ENCODE assay signal across 9 mouse cellular contexts in the genomic region with DNA sequence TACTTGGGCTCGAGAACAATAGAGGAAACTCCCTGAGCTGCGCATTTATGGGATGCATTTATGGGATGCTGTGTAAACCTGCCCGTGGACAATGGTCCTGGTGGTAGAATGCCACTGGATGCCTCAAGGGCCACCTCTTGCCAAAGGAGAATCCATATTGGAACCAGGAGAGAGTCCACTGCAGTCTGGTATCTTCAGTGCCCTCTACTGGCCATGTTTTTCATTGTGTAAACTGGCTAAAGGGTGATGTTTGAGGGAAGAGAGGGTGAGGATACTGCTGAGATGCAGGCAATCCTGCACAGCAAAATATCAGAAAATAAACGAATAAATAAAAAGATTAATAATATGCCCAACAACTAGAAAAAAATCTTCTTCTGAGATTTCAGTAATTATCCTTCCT.
DNase-seq lines count a peak whose midpoint lies in the region; ATAC-seq and TF ChIP-seq lines count a peak whose summit lies in the region.
"Had no signal": no experiment of that assay in that cellular context is flagged by ENCODE, and none has a peak within 500 bp of the region (broad histone marks: within the 10 kb centered on the region; RNA-seq: fewer than 3 reads in every experiment).

No protein-coding gene starts in this region.

- WGBS in midbrain, embryonic 14.5 days = 74% methylated on average over 4 of the region's 4 CpGs
- WGBS in midbrain, embryonic 16.5 days = 75% methylated on average over 4 of the region's 4 CpGs

- H3K27me3 ChIP-seq in midbrain, embryonic 14.5 days (ENCODE audit: control insufficient read depth, insufficient read depth, low read length) = no peaks in the 10 kb centered on the region
- H3K27me3 ChIP-seq in midbrain, embryonic 16.5 days (ENCODE audit: control insufficient read depth, insufficient read depth, low read depth, low read length) = no peaks in the 10 kb centered on the region
- H3K27me3 ChIP-seq: hindbrain, embryonic 15.5 days had no signal

- peak; percentile 43; the same call in 1 of the 2 replicates for TF ChIP-seq CTCF in brain, embryonic 14.5 days (IDR thresholded peaks at IDR 0.05; ENCODE audit: borderline replicate concordance, extremely low read depth, insufficient read depth, insufficient read length)

- H3K4me1 ChIP-seq in midbrain, embryonic 14.5 days (ENCODE audit: control insufficient read depth, insufficient read depth, low read length) = no peaks in the 10 kb centered on the region
- H3K4me1 ChIP-seq in midbrain, embryonic 16.5 days (ENCODE audit: control insufficient read depth, insufficient read depth, low read length) = no peaks in the 10 kb centered on the region
- H3K4me1 ChIP-seq: hindbrain, embryonic 15.5 days had no signal

- TF ChIP-seq POLR2A in brain, embryonic 14.5 days (IDR thresholded peaks at IDR 0.05; ENCODE audit: borderline replicate concordance, extremely low read depth, insufficient read depth, insufficient read length, poor library complexity, severe bottlenecking) = no peak

- H3K4me2 ChIP-seq in midbrain, embryonic 14.5 days (ENCODE audit: low read length) = no peak overlapping the region
- no peak overlapping the region for H3K4me2 ChIP-seq in midbrain, embryonic 16.5 days (ENCODE audit: low read length)
- H3K4me2 ChIP-seq: hindbrain, embryonic 15.5 days had no signal

- intact Hi-C loops in heart, postnatal 10 days (cut with DNase I) = no loop called here
- intact Hi-C loops in heart, postnatal 36 days (cut with DNase I) = loop anchor here (10.0 kb wide), 2 partner anchors 356 to 364 kb away; a partner anchor contains a TSS

- H3K9me3 ChIP-seq in midbrain, embryonic 14.5 days (ENCODE audit: control insufficient read depth, low read length) = no peaks in the 10 kb centered on the region
- no peaks in the 10 kb centered on the region for H3K9me3 ChIP-seq in midbrain, embryonic 16.5 days (replicated peaks; ENCODE audit: control insufficient read depth, low read length, poor library complexity, severe bottlenecking)
- H3K9me3 ChIP-seq: hindbrain, embryonic 15.5 days had no signal

- H3K27ac ChIP-seq in midbrain, embryonic 14.5 days (replicated peaks; ENCODE audit: low read depth, low read length) = no peak overlapping the region
- no peak overlapping the region for H3K27ac ChIP-seq in midbrain, embryonic 16.5 days (ENCODE audit: low read length)
- H3K27ac ChIP-seq: hindbrain, embryonic 15.5 days had no signal

- H3K9ac ChIP-seq in midbrain, embryonic 14.5 days (replicated peaks; ENCODE audit: low read length) = no peak overlapping the region
- no peak overlapping the region for H3K9ac ChIP-seq in midbrain, embryonic 16.5 days (ENCODE audit: low read depth, low read length)
- H3K9ac ChIP-seq: hindbrain, embryonic 15.5 days had no signal

- H3K36me3 ChIP-seq in midbrain, embryonic 14.5 days (ENCODE audit: control insufficient read depth, insufficient read depth, low read length) = no peaks in the 10 kb centered on the region
- H3K36me3 ChIP-seq in midbrain, embryonic 16.5 days (ENCODE audit: control insufficient read depth, insufficient read depth, low read length) = no peaks in the 10 kb centered on the region
- H3K36me3 ChIP-seq: hindbrain, embryonic 15.5 days had no signal

- peak; percentile 20 to 50 for DNase-seq in heart, postnatal 10 days
- no peak for DNase-seq in heart, postnatal 36 days
- peak; percentile 33 for DNase-seq in midbrain, embryonic 14.5 days
- DNase-seq in brain, embryonic 14.5 days (ENCODE audit: low read depth) = peak; percentile 42
- DNase-seq in retina, postnatal 1 day = peak; percentile 46
- no peak for DNase-seq in gastrocnemius, postnatal 4 days (ENCODE audit: low spot score in 2 of 2)

- H3K4me3 ChIP-seq in midbrain, embryonic 14.5 days (replicated peaks; ENCODE audit: low read depth, low read length) = no peak overlapping the region
- no peak overlapping the region for H3K4me3 ChIP-seq in midbrain, embryonic 16.5 days (ENCODE audit: low read depth, low read length)
- H3K4me3 ChIP-seq: hindbrain, embryonic 15.5 days had no signal

- ATAC-seq in midbrain, embryonic 14.5 days (ENCODE audit: low FRiP score, low TSS enrichment) = no peak
- ATAC-seq in midbrain, embryonic 16.5 days = no peak
- no peak for ATAC-seq in erythroid progenitor cell, adult 5-6 weeks (replicated peaks; ENCODE audit: low FRiP score, poor library complexity, severe bottlenecking)

Comparison
In these comparisons a context has a peak if more than half of its experiments do, and no peak if none do; other contexts are left out.
1. DNase-seq: peak in heart, postnatal 10 days (2 of 2), midbrain, embryonic 14.5 days (single experiment), brain, embryonic 14.5 days (single experiment) and retina, postnatal 1 day (single experiment); none in heart, postnatal 36 days (0 of 2) and gastrocnemius, postnatal 4 days (0 of 2).